Mouse (Mus musculus): ENCODE data around the gene Sipa1. TPM values are rescaled to one million over a fixed set of nuclear protein-coding genes. Genes with fewer than 3 reads are reported as not detected.
A peak's percentile ranks its signal among the peaks of the same experiment; 100 is the strongest.

Sipa1 gene
- total and polyA plus RNA-seq, 3 experiments, result 6.2 to 15.5 TPM; not detected in 1

- TF ChIP-seq TCF12 (IDR thresholded peaks at IDR 0.05; ENCODE audit: low read depth, low read length) (0 out of 2 replicates have a peak, but pooled peaks have one; percentile 23), CHD2 (IDR thresholded peaks at IDR 0.05; ENCODE audit: low read length) (no peak), USF1 (IDR thresholded peaks at IDR 0.05; ENCODE audit: low read depth, low read length) (no peak), BHLHE40 (IDR thresholded peaks at IDR 0.05; ENCODE audit: borderline replicate concordance, low read depth, low read length) (no peak)
Observed at GRCm38 (mm10) chr19:5637069-5638047, 26.1 kb downstream of the Sipa1 start, which contains the start of gene Rela (continued).

- DNase-seq (ENCODE audit: low read depth, low spot score), result peak; percentile 78
- Histone ChIP-seq H3K79me2 (ENCODE audit: control insufficient read depth, insufficient read depth, low read length, poor library complexity) (peaks cover 16% of the 10 kb centered on the region), H3K27ac (ENCODE audit: control insufficient read depth, low read depth, low read length) (peak overlapping the region; percentile 60), H3K4me1 (ENCODE audit: control insufficient read depth in 1 of 2, insufficient read depth in 2 of 2, low read length in 2 of 2) (peaks cover 0 to 18% of the 10 kb centered on the region in 2 experiments; a peak in 3 of 4 replicates), H3K9me3 (replicated peaks; ENCODE audit: insufficient read depth, low read length) (no peaks in the 10 kb centered on the region), H3K27me3 (ENCODE audit: control insufficient read depth in 1 of 2, insufficient read depth in 2 of 2, low read length in 2 of 2) (no peaks in the 10 kb centered on the region), H3K9ac (ENCODE audit: control insufficient read depth, low read depth, low read length, poor library complexity, severe bottlenecking) (peak overlapping the region; percentile 97), H3K36me3 (ENCODE audit: control insufficient read depth in 1 of 2, insufficient read depth in 2 of 2, low read length in 2 of 2) (peaks cover 2 to 12% of the 10 kb centered on the region in 2 experiments), H3K4me3 (ENCODE audit: control insufficient read depth in 1 of 2, insufficient read depth in 1 of 2, low read depth in 2 of 2, low read length in 2 of 2) (peak overlapping the region; percentile 79 to 94)
- peak; percentile 51; the same call in 1 of the 2 replicates for TF ChIP-seq HCFC1 (IDR thresholded peaks at IDR 0.05; ENCODE audit: low read depth, low read length)
- TF ChIP-seq SIN3A (IDR thresholded peaks at IDR 0.05; ENCODE audit: low read length), result peak; percentile 68
- TF ChIP-seq MAZ (IDR thresholded peaks at IDR 0.05; ENCODE audit: low read depth, low read length), result no peak
- TF ChIP-seq ZNF384 (IDR thresholded peaks at IDR 0.05; ENCODE audit: low read depth, low read length), result peak; percentile 72
- no peak for TF ChIP-seq TCF12 (IDR thresholded peaks at IDR 0.05; ENCODE audit: low read depth, low read length)
- peak; percentile 62; the same call in 1 of the 2 replicates for TF ChIP-seq RCOR1 (IDR thresholded peaks at IDR 0.05; ENCODE audit: low read depth, low read length)
- TF ChIP-seq MYB (IDR thresholded peaks at IDR 0.05; ENCODE audit: low read depth, low read length), result peak; percentile 59
- TF ChIP-seq ETS1 (IDR thresholded peaks at IDR 0.05; ENCODE audit: low read depth, low read length), result peak; percentile 62; the same call in 1 of the 2 replicates
- TF ChIP-seq EP300 (IDR thresholded peaks at IDR 0.05; ENCODE audit: low read depth in 1 of 2, low read length in 2 of 2), result peak in 1 of 2 experiments; percentile 53; a peak in 2 of 4 replicates
- no peak; the same call in 1 of the 2 replicates for TF ChIP-seq POLR2AphosphoS2 (IDR thresholded peaks at IDR 0.05; ENCODE audit: low read length)
Observed at GRCm38 (mm10) chr19:5636571-5637041, 26.9 kb downstream of the Sipa1 start.

- no peak for TF ChIP-seq ZMIZ1 (IDR thresholded peaks at IDR 0.05; ENCODE audit: low read depth, low read length)
- TF ChIP-seq ZNF384 (IDR thresholded peaks at IDR 0.05; ENCODE audit: low read depth, low read length), result no peak
- peak; percentile 33; the same call in 1 of the 2 replicates for TF ChIP-seq MXI1 (IDR thresholded peaks at IDR 0.05; ENCODE audit: low read depth, low read length)
- TF ChIP-seq ETS1 (IDR thresholded peaks at IDR 0.05; ENCODE audit: low read depth, low read length), result no peak
- no peak for TF ChIP-seq USF1 (IDR thresholded peaks at IDR 0.05; ENCODE audit: low read depth, low read length)
- no peak for TF ChIP-seq MAZ (IDR thresholded peaks at IDR 0.05; ENCODE audit: low read depth, low read length)
- peak; percentile 79 for TF ChIP-seq GATA1 (IDR thresholded peaks at IDR 0.05; ENCODE audit: low read depth, low read length)
- peak; percentile 37 to 54; a peak in 2 of 4 replicates for TF ChIP-seq EP300 (IDR thresholded peaks at IDR 0.05; ENCODE audit: low read depth in 1 of 2, low read length in 2 of 2)
- Histone ChIP-seq H3K36me3 (ENCODE audit: control insufficient read depth in 1 of 2, insufficient read depth in 2 of 2, low read length in 2 of 2) (peaks cover 2 to 12% of the 10 kb centered on the region in 2 experiments), H3K9me3 (replicated peaks; ENCODE audit: insufficient read depth, low read length) (no peaks in the 10 kb centered on the region), H3K4me1 (ENCODE audit: control insufficient read depth in 1 of 2, insufficient read depth in 2 of 2, low read length in 2 of 2) (peaks cover 0 to 18% of the 10 kb centered on the region in 2 experiments; a peak in 3 of 4 replicates), H3K4me3 (ENCODE audit: control insufficient read depth in 1 of 2, insufficient read depth in 1 of 2, low read depth in 2 of 2, low read length in 2 of 2) (peak overlapping the region; percentile 79 to 94), H3K79me2 (ENCODE audit: control insufficient read depth, insufficient read depth, low read length, poor library complexity) (peaks cover 16% of the 10 kb centered on the region), H3K27ac (ENCODE audit: control insufficient read depth, low read depth, low read length) (peak overlapping the region; percentile 60), H3K27me3 (ENCODE audit: control insufficient read depth in 1 of 2, insufficient read depth in 2 of 2, low read length in 2 of 2) (no peaks in the 10 kb centered on the region), H3K9ac (ENCODE audit: control insufficient read depth, low read depth, low read length, poor library complexity, severe bottlenecking) (peak overlapping the region; percentile 97)
- DNase-seq (ENCODE audit: low read depth, low spot score), result no peak
Observed at GRCm38 (mm10) chr19:5636036-5636570, 27.4 kb downstream of the Sipa1 start.

Data from MEL (cell line).